Mouse (Mus musculus) testis, adult 2 months (tissue): ENCODE measurements around the gene Tmem50a. TPM values are rescaled to one million over a fixed set of nuclear protein-coding genes. Genes with fewer than 3 reads are reported as not detected.
A peak's percentile ranks its signal among the peaks of the same experiment; 100 is the strongest.

Experiments used
- H3K27ac ChIP-seq: fragments of 200-500 bp; 2 replicates; pipeline ENCODE4 v1.5.1; 2012; ENCODE audit warnings: low read depth, low read length; ENCODE audit not compliant: control insufficient read depth, insufficient read depth
- H3K27me3 ChIP-seq: fragments of 200-500 bp; 2 replicates; pipeline ENCODE4 v1.6.1; 2012; ENCODE audit warnings: mild to moderate bottlenecking, low read length, moderate library complexity; ENCODE audit not compliant: control insufficient read depth, insufficient read depth
- H3K36me3 ChIP-seq: fragments of 200-500 bp; 2 replicates; pipeline ENCODE4 v1.6.1; 2012; ENCODE audit warnings: mild to moderate bottlenecking, low read length; ENCODE audit not compliant: control insufficient read depth, insufficient read depth
- H3K4me1 ChIP-seq: fragments of 200-500 bp; 2 replicates; pipeline ENCODE4 v1.6.1; 2012; ENCODE audit warnings: low read length; ENCODE audit not compliant: control insufficient read depth, insufficient read depth
- H3K4me3 ChIP-seq: fragments of 200-500 bp; 2 replicates; pipeline ENCODE4 v1.5.1; 2012; ENCODE audit warnings: low read depth, mild to moderate bottlenecking, low read length, moderate library complexity, mixed read lengths; ENCODE audit not compliant: control insufficient read depth
- CTCF ChIP-seq: fragments of 200-500 bp; IDR thresholded peaks from 2 replicates; pipeline ENCODE4 v1.5.1; 2012; ENCODE audit warnings: low read depth, mild to moderate bottlenecking, inconsistent platforms, low read length, moderate library complexity; ENCODE audit not compliant: control insufficient read depth, insufficient read depth, insufficient replicate concordance
- POLR2A ChIP-seq: fragments of 200-500 bp; IDR thresholded peaks from 2 replicates; pipeline ENCODE4 v1.6.1; 2012; ENCODE audit warnings: low read depth, mild to moderate bottlenecking, inconsistent platforms, low read length, moderate library complexity; ENCODE audit not compliant: control insufficient read depth
- polyA plus RNA-seq: library from polyadenylated mRNA; depleted of rRNA; stranded (reverse); fragments of >200 nt; gene quantifications from 2 replicates; pipeline ENCODE4 v1.2.3, GENCODE M21; 2012

Tmem50a gene
- polyA plus RNA-seq, 1 experiment = 23.0 TPM

DNA sequence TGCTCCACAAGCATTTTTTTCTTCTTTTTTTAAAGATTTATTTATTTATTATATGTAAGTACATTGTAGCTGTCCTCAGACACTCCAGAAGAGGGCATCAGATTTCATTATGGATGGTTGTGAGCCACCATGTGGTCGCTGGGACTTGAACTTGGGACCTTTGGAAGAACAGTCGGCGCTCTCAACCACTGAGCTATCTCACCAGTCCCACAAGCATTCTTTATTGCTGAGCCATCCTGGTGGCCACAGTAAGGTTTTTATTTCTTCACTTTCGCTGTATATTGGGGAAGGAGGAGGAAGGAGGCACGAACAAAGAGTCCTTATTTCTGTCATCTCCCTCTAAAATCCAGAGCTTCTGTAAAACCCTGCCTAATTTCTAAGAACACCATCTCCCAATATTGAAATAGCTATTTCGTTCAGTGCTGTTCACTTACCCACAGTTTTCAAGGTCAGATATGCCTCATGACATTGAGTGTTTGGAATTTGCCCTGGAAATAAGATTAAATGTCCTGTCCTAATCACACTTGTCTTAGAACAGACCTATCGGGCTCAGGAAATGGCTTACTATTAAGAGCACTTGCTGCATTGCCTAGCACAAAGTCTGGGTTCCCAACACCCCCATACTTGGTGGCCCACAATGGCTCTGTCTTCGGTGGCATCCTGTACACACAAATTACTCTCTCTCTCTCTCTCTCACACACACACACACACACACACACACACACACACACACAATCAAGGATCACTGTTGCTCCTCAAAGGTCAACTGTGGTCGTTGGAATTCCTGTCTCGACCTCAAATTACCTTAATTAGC lies 7.5 kb upstream of the Tmem50a start:
- Histone ChIP-seq H3K36me3 (peaks cover 8% of the 10 kb centered on the region), H3K27ac (peak overlapping the region; percentile 98), H3K4me1 (peaks cover 10% of the 10 kb centered on the region), H3K27me3 (no peaks in the 10 kb centered on the region), H3K4me3 (peak overlapping the region; percentile 94)
- TF ChIP-seq CTCF = no peak
- TF ChIP-seq POLR2A = no peak

DNA sequence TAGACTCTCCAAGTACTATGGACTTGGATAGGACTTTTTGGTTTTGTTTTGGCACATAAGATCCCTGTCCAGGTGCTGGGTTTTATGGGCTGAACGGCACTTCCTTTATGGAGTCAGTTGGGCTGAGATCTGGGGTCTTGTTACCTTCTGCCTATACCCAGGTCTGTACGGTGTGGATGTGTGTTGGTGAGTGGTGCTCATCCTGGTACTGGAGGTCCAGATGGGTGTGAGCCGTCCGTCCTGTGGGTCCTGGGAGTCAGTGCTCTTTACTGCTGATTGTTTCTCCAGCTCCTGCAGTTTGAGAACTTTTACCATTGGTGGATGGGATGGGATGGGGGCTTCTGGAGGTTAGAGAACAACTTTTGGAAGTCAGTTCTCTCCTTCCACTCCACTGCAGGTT lies 6.9 kb upstream of the Tmem50a start:
- Histone ChIP-seq H3K27ac (no peak overlapping the region), H3K27me3 (no peaks in the 10 kb centered on the region), H3K36me3 (peaks cover 8% of the 10 kb centered on the region), H3K4me3 (peak overlapping the region; percentile 68), H3K4me1 (peaks cover 10% of the 10 kb centered on the region)
- no peak for TF ChIP-seq CTCF
- no peak for TF ChIP-seq POLR2A

DNA sequence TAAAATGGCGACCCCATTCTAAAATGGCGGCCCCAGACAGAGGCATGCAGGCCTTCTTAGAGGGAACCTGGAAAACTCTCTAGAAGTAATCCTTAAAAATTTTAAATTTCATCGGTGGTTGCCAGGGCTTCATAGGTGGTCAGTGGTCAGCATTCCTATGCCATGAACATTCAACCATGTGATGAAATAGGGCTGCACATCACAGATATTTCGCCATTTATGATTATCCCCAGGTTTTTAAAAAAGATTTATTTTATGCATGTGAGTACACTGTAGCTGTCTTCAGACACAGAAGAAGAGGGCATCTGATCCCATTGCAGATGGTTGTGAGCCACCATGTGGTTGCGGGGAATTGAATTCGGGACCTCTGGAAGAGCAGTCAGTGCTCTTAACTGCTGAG lies 5.8 kb upstream of the Tmem50a start:
- H3K4me3 ChIP-seq = no peak overlapping the region
- no peaks in the 10 kb centered on the region for H3K27me3 ChIP-seq
- TF ChIP-seq CTCF (no peak), POLR2A (no peak)
- H3K27ac ChIP-seq = no peak overlapping the region
- H3K4me1 ChIP-seq = peaks cover 10% of the 10 kb centered on the region
- peaks cover 7% of the 10 kb centered on the region for H3K36me3 ChIP-seq

DNA sequence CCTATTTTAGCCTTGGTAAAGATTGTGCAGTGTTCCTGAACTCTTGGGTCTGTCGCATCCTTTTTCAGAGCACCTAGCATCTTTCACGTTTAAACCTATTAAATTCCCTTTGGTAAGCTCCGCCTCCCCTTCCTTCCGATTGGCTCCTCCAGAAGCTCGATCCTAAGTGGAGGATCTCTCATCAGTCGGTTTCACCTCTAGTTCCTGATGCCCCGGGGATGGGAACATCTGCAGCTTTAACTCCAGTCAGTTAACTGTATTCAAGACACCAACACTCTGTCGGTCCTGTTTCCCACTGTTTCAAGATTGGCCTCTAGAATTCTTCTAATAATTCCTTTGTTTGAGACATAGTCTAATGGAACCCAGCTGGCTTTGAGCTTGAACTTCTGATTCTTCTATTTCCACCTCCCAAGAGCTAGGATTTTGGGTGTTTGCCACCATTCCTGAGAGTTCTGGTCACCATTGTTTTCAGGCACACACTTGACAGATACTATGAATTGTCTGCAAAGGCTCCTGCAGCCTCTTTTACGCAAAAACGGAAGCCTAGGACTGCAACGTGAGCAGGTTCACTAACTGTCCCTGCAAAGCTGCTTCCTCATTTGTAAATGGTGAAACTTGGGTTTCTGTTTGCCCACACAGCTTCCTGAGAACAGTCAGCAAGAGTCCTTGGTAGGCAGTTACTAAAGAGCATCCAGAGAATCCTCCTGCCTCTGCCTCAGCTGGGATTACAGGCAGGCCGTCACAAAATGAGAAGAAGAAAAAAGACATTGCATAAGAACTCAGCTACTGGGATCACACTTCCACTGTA lies 5.1 kb upstream of the Tmem50a start:
- H3K36me3 ChIP-seq = peaks cover 3% of the 10 kb centered on the region
- H3K27ac ChIP-seq = 0 out of 2 replicates have a peak overlapping the region, but pooled peaks have one; percentile 8
- TF ChIP-seq POLR2A = no peak
- no peak for TF ChIP-seq CTCF
- no peaks in the 10 kb centered on the region for H3K27me3 ChIP-seq
- H3K4me1 ChIP-seq = peaks cover 13% of the 10 kb centered on the region
- peak overlapping the region; percentile 57 for H3K4me3 ChIP-seq

DNA sequence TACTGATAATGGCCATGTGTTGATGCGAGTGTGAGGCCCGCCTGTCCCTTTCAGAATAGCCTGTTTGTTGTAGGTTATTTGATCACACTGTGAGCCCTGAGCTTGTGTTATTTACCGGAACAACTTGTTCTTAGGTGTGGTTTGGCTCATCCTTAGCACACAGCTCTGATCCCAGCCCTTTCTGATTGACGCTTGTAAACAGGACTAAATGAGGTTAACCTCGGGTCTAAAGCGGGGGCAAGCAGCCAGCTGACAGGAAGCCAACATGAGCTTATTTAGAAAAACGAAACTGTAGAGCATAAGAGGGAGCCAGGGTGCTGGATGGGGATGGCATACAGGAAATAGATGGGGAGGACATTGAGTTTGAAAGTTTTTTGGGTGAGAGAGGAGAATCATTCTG lies 3.6 kb upstream of the Tmem50a start:
- TF ChIP-seq POLR2A (no peak), CTCF (no peak)
- H3K36me3 ChIP-seq = no peaks in the 10 kb centered on the region
- H3K4me3 ChIP-seq = no peak overlapping the region; the same call in 1 of the 2 replicates
- H3K27ac ChIP-seq = peak overlapping the region; percentile 26; the same call in 1 of the 2 replicates
- peaks cover 15% of the 10 kb centered on the region for H3K4me1 ChIP-seq
- H3K27me3 ChIP-seq = no peaks in the 10 kb centered on the region

DNA sequence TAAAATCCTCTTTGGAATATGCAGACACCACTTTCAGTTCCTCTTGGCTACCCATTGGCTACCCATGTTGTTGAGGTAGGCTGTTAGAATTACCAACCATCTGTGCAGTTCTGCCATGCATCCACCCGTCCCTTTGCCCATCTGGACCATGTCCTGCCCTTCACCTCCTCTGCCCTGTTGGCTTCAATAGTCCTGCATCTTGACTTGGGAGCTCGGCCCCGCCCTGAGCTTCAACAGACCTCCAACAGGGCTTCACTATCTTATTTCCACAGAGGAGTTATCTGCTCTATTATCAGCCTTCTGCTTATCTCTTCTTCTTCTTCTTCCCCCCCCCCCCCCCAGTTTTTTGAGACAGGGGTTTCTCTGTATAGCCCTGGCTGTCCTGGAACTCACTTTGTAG lies 2.4 kb upstream of the Tmem50a start:
- Histone ChIP-seq H3K36me3 (no peaks in the 10 kb centered on the region), H3K27ac (no peak overlapping the region), H3K4me1 (peaks cover 11% of the 10 kb centered on the region), H3K4me3 (no peak overlapping the region), H3K27me3 (no peaks in the 10 kb centered on the region)
- TF ChIP-seq POLR2A = no peak
- TF ChIP-seq CTCF = no peak

DNA sequence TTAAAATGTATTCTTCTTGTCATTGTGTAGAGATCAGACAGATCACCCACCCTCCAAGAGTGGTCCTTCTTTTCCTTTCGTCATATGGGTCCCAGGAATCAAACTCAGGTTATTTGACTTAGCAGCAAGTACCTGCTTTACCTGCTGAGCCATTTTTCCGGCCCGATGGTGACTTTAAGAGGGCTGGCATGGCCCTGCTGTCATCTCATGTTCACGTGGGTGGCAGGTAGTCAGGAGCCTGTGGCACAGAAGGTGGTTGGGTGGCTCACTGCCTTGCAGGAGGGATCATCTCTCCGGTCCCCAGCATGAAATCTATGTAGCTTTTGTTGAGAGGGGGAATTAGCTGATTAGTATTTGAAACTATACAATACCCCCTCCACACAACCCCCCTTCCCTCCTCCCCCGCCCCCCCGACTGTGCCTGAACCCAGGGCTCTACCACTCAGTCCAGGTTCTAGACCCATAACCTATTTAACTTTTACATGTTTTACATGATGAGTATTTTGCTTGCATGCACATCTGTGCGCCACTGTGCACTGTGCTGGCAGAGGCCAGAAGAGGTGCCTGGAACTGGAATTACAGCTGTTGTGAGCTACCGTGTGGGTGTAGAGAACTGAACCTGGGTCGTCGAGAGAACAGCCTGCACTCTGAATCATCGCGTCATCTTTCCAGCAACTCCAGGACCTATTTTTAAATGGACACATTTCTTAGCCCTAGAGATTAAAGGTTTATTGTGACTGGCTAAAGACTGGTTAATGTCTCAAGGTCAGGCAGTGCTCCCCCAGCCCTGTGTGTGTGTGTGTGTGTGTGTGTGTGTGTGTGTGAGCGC lies 613 bp upstream of the Tmem50a start:
- peaks cover 9% of the 10 kb centered on the region for H3K4me1 ChIP-seq
- no peaks in the 10 kb centered on the region for H3K36me3 ChIP-seq
- H3K4me3 ChIP-seq = peak overlapping the region; percentile 88
- H3K27ac ChIP-seq = peak overlapping the region; percentile 46; the same call in 1 of the 2 replicates
- no peaks in the 10 kb centered on the region for H3K27me3 ChIP-seq
- TF ChIP-seq POLR2A (no peak), CTCF (no peak)
